Mouse (Mus musculus): ENCODE results near the gene Pth1r.

DNA sequence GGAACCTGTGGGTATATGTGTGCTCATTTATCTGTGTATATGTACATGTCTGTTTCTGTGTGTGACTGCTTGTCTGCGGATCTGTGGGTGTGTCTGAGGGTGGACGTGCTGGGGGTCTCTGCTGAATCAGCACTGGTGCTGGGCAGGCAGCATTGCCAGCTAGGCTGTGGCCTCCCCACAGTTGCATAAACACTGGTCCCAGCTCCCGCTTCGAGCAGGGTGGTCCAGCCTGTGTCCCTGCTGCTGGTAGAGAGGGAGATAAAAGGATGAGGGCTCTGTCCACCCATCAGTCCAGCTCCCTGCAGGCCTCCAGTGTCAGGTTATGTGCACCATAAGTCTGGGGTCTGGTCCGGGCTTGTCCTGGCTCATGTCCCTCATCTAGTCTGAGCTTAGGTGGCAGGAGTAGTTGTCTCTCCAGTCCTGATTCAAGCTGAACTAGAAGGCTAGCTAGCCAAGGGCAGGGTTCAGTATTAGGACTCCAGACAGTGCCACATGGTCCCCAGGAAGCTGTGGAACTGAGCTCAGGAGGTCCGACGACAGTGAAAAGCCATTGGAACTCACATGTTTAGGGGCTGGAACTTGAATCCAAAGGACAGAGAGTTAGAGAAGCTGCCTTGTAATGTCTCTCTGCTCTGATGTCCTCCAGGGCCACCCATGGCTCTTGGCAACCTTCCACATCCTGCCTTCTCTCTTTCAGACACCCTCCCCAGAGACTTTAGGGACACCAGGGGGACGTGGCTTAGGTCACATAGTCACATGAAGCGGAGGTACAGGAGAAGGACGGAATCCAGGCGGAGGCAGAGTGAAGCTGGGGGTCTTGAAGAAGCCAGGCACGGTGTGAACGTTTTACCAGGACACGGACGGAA is 27.7 kb upstream of the Pth1r start:
- TF ChIP-seq CTCF (IDR thresholded peaks at IDR 0.05; ENCODE audit: control insufficient read depth, insufficient read depth, insufficient read length) (no peak), MYOD1 (IDR thresholded peaks at IDR 0.05; ENCODE audit: control insufficient read depth, insufficient read length, low read depth) (no peak), FOSL1 (IDR thresholded peaks at IDR 0.05; ENCODE audit: insufficient read depth, low read length, poor library complexity, severe bottlenecking) (no peak), USF1 (IDR thresholded peaks at IDR 0.05; ENCODE audit: low read depth) (no peak), MAX (IDR thresholded peaks at IDR 0.05) (no peak), CEBPB (IDR thresholded peaks at IDR 0.05; ENCODE audit: low read depth) (no peak), MYOG (IDR thresholded peaks at IDR 0.05; ENCODE audit: control insufficient read depth, extremely low read depth, insufficient read length) (no peak)

Data from C2C12 (cell line).